Mouse (Mus musculus) adipocyte (in vitro differentiated cells): ENCODE measurements at regions not wholly inside any gene's neighbourhood (a gene's known extent, or its start where the extent isn't known, plus 50 kb on each side); places are given as distances from the start of the nearest gene placed in this dataset.
"Not testable (repeated sequence)": the region's sequence is repeated elsewhere in the genome, so short reads cannot be mapped to it uniquely, and the experiment has no call there.

Experiments used
- DNase-seq: peaks from one replicate; pipeline ENCODE4 v3.0.0-alpha.2; 2016; ENCODE audit warnings: low spot score

GRCm38 (mm10) chr1:23316288-23316687, 81.3 kb downstream of the Ogfrl1 start:
- DNase-seq, result not testable (repeated sequence)

- not testable (repeated sequence) for DNase-seq
Measured at GRCm38 (mm10) chr1:23314863-23315262, 82.7 kb downstream of the Ogfrl1 start.

GRCm38 (mm10) chr1:23292718-23293117, 104.9 kb downstream of the Ogfrl1 start:
- DNase-seq, result no peak

GRCm38 (mm10) chr1:23286741-23287140, 110.8 kb downstream of the Ogfrl1 start:
- peak; percentile 76 for DNase-seq

GRCm38 (mm10) chr1:23282870-23283219, 114.7 kb downstream of the Ogfrl1 start:
- no peak for DNase-seq

- no peak for DNase-seq
Measured at GRCm38 (mm10) chr1:23282215-23282869, 115.2 kb downstream of the Ogfrl1 start.

- no peak for DNase-seq
Measured at GRCm38 (mm10) chr1:23279827-23280226, 117.7 kb downstream of the Ogfrl1 start.

GRCm38 (mm10) chr1:23272077-23272476, 125.5 kb downstream of the Ogfrl1 start:
- DNase-seq, result no peak

GRCm38 (mm10) chr1:23270910-23271822, 126.4 kb downstream of the Ogfrl1 start:
- no peak for DNase-seq

GRCm38 (mm10) chr1:23268062-23268461, 129.5 kb downstream of the Ogfrl1 start:
- DNase-seq, result no peak

GRCm38 (mm10) chr1:23265556-23266232, 131.9 kb downstream of the Ogfrl1 start:
- peak; percentile 43 for DNase-seq

GRCm38 (mm10) chr1:23264251-23264650, 133.3 kb downstream of the Ogfrl1 start:
- peak; percentile 24 for DNase-seq

- DNase-seq, result no peak
Measured at GRCm38 (mm10) chr1:23263798-23264197, 133.8 kb downstream of the Ogfrl1 start.

GRCm38 (mm10) chr1:23261652-23262051, 135.9 kb downstream of the Ogfrl1 start:
- DNase-seq, result no peak

GRCm38 (mm10) chr1:23257306-23257895, 140.2 kb downstream of the Ogfrl1 start:
- no peak for DNase-seq

- peak; percentile 82 for DNase-seq
Measured at GRCm38 (mm10) chr1:23256630-23257001, 141.0 kb downstream of the Ogfrl1 start.

- peak; percentile 97 for DNase-seq
Measured at GRCm38 (mm10) chr1:23255925-23256629, 141.5 kb downstream of the Ogfrl1 start.

GRCm38 (mm10) chr1:23254235-23254634, 143.3 kb downstream of the Ogfrl1 start:
- DNase-seq, result no peak

GRCm38 (mm10) chr1:23231522-23231921, 129.5 kb upstream of the 4933415F23Rik start:
- no peak for DNase-seq

GRCm38 (mm10) chr1:23228478-23228877, 126.4 kb upstream of the 4933415F23Rik start:
- DNase-seq, result no peak

- DNase-seq, result peak; percentile 51
Measured at GRCm38 (mm10) chr1:23214462-23215158, 112.6 kb upstream of the 4933415F23Rik start.
